Mouse (Mus musculus) kidney, embryonic 14.5 days (tissue): ENCODE data around the gene Dscaml1. TPM values are rescaled to one million over a fixed set of nuclear protein-coding genes. Genes with fewer than 3 reads are reported as not detected.
A peak's percentile ranks its signal among the peaks of the same experiment; 100 is the strongest.

Source experiments
- ATAC-seq: fragments of 200-750 bp; cut with Nextera tagmentation; 2 replicates; pipeline ENCODE4 v1.8.0; 2017; ENCODE audit warnings: moderate number of reproducible peaks, mild to moderate bottlenecking, moderate TSS enrichment, moderate library complexity; ENCODE audit not compliant: low FRiP score, low TSS enrichment
- H3K27ac ChIP-seq: fragments of 300-500 bp; sonication (generic); 2 replicates; pipeline ENCODE4 v1.5.1; 2014; ENCODE audit warnings: low read depth, mild to moderate bottlenecking, low read length, moderate library complexity, mixed read lengths
- H3K27me3 ChIP-seq: fragments of 300-500 bp; sonication (generic); 2 replicates; pipeline ENCODE4 v1.6.1; 2014; ENCODE audit warnings: mild to moderate bottlenecking, low read length; ENCODE audit not compliant: control insufficient read depth, insufficient read depth
- H3K36me3 ChIP-seq: fragments of 300-500 bp; sonication (generic); 2 replicates; pipeline ENCODE4 v1.6.1; 2014; ENCODE audit warnings: low read length, mixed read lengths; ENCODE audit not compliant: control insufficient read depth, insufficient read depth
- H3K4me1 ChIP-seq: fragments of 300-500 bp; sonication (generic); 2 replicates; pipeline ENCODE4 v1.6.1; 2014; ENCODE audit warnings: low read length, mixed read lengths; ENCODE audit not compliant: control insufficient read depth, insufficient read depth
- H3K4me2 ChIP-seq: fragments of 300-500 bp; sonication (generic); replicated peaks from 2 replicates; pipeline ENCODE4 v1.6.1; 2014; ENCODE audit warnings: low read depth, mild to moderate bottlenecking, low read length
- H3K4me3 ChIP-seq: fragments of 300-500 bp; sonication (generic); 2 replicates; pipeline ENCODE4 v1.5.1; 2014; ENCODE audit warnings: mild to moderate bottlenecking, low read length
- H3K9ac ChIP-seq: fragments of 300-500 bp; sonication (generic); 2 replicates; pipeline ENCODE4 v1.6.1; 2014; ENCODE audit warnings: low read depth, mild to moderate bottlenecking, low read length, moderate library complexity
- H3K9me3 ChIP-seq: fragments of 300-500 bp; sonication (generic); 2 replicates; pipeline ENCODE4 v1.6.1; 2016; ENCODE audit warnings: low read length; ENCODE audit not compliant: control insufficient read depth
- WGBS: fragments of 180-500 bp; shearing (Covaris S2); extraction: QIAGEN DNeasy Blood & Tissue Kit; methylation state at CpG from one replicate; pipeline ENCODE4 v1.1.7; 2014; 5-methylcytosine and 5-hydroxymethylcytosine counted together
- polyA plus RNA-seq: library from polyadenylated mRNA; unstranded; fragments of >200 nt; fragmentation: Nextera tagmentation; extraction: Ambion mirVana; gene quantifications from 2 replicates; pipeline ENCODE4 v1.2.1, GENCODE M21; 2014

Gene Dscaml1
- polyA plus RNA-seq, 1 experiment from 2014 or later, result 0.23 TPM

DNA sequence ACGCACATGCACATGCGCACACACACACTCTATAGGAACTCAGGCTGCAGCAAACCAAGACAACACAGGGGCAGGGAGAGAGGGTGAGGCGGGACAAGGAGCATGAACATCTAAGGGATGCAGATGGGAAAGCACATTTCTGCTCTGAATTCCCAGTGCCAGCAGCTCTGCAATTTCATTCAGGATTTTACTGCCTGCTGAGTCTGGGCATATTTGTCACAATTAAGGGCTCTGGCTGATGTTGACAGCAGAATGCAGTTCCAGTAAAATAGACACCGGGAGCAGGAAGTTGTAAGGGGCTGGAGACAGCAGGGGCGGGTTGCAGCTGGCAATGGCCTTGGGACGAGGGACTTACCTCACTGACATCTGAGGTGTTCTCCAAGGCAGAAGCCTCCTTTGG is 367.3 kb downstream of the Dscaml1 start:
- Histone ChIP-seq H3K9ac (no peak overlapping the region), H3K4me2 (no peak overlapping the region), H3K27me3 (no peaks in the 10 kb centered on the region), H3K36me3 (peaks cover 30% of the 10 kb centered on the region), H3K4me3 (no peak overlapping the region), H3K4me1 (peaks cover 4% of the 10 kb centered on the region; the same call in 1 of the 2 replicates), H3K9me3 (no peaks in the 10 kb centered on the region), H3K27ac (no peak overlapping the region)
- 85% methylated on average over 6 of the region's 6 CpGs for WGBS
- ATAC-seq, result no peak

DNA sequence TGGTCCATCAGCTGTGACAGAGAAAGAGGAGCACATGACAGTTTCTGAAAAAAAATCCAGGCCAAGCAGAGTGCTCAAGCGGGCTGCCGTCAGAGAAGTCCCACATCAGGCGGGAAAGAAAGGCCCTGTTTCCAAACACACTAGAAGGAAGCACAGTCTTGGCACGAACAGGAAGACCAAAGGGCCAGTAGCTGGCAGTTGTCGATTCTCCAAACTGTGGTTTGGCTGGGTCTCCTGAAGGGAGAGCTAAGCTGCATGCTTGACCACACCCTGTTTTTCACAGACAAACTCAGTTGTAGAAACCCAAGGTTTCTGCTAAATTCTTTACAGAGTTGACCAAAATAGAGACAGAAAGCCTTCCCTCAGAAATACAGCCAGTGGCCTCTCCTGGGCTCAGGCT is 369.3 kb downstream of the Dscaml1 start:
- Histone ChIP-seq H3K9me3 (no peaks in the 10 kb centered on the region), H3K4me2 (no peak overlapping the region), H3K9ac (no peak overlapping the region), H3K27me3 (no peaks in the 10 kb centered on the region), H3K36me3 (peaks cover 27% of the 10 kb centered on the region), H3K4me1 (peaks cover 13% of the 10 kb centered on the region; the same call in 1 of the 2 replicates), H3K4me3 (no peak overlapping the region), H3K27ac (no peak overlapping the region)
- 87% methylated on average over 5 of the region's 5 CpGs for WGBS
- ATAC-seq, result no peak

DNA sequence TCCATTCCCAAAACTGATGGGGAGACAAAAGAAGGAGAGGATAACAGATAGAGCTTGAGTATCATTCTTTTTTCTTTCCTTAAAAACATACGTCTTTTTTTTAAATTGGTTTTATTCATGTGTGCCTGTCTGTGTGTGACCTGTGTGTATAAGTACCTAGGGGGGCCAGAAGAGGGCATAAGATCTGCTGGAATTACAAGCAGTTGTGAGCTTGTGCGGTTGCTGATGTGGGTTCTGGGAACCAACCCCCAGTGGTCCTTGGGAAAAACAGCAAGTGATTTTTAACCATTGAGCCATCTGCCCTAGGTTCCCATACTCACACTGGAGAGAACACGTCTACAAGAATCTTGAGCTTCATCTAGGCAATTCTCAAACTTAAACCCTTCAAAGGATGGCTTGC is 370.8 kb downstream of the Dscaml1 start:
- no peak overlapping the region for H3K4me3 ChIP-seq
- no peak overlapping the region for H3K9ac ChIP-seq
- H3K4me1 ChIP-seq, result peaks cover 13% of the 10 kb centered on the region; the same call in 1 of the 2 replicates
- H3K9me3 ChIP-seq, result no peaks in the 10 kb centered on the region
- ATAC-seq, result no peak
- H3K27ac ChIP-seq, result no peak overlapping the region
- H3K4me2 ChIP-seq, result no peak overlapping the region
- H3K36me3 ChIP-seq, result peaks cover 24% of the 10 kb centered on the region
- WGBS, result 85% methylated on average over 3 of the region's 3 CpGs
- H3K27me3 ChIP-seq, result no peaks in the 10 kb centered on the region

- H3K36me3 ChIP-seq, result peaks cover 14% of the 10 kb centered on the region
- H3K4me2 ChIP-seq, result peak overlapping the region; percentile 21
- peaks cover 16% of the 10 kb centered on the region; the same call in 1 of the 2 replicates for H3K4me1 ChIP-seq
- H3K9ac ChIP-seq, result no peak overlapping the region
- H3K4me3 ChIP-seq, result no peak overlapping the region
- H3K27ac ChIP-seq, result no peak overlapping the region
- ATAC-seq, result peak; percentile 78
- no peaks in the 10 kb centered on the region for H3K9me3 ChIP-seq
- WGBS, result 10% methylated on average over 13 of the region's 13 CpGs
- H3K27me3 ChIP-seq, result no peaks in the 10 kb centered on the region
Measured at GRCm38 (mm10) chr9:45798467-45799164, 372.2 kb downstream of the Dscaml1 start.

DNA sequence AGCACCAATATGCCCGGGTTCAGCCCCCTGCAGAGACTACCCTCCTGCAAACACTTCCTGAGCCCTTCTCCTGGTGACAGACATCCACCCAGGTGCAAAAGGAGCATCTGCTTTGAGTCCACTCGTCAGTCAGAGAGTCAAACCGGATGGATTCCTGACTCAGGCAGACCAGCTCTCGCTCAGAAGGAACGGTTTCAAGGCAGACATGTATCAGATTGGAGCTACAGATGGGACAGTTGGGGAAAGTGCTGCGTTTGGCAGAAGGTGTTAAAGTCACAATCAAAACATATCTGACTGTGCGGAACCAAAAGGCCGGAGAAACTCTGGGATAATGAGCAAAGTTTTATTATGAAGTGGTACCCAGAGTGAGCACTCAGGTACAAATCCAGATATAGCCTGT is 373.0 kb downstream of the Dscaml1 start:
- no peaks in the 10 kb centered on the region for H3K9me3 ChIP-seq
- H3K4me1 ChIP-seq, result peaks cover 18% of the 10 kb centered on the region; the same call in 1 of the 2 replicates
- peaks cover 7% of the 10 kb centered on the region; the same call in 1 of the 2 replicates for H3K36me3 ChIP-seq
- no peak overlapping the region for H3K4me2 ChIP-seq
- H3K27me3 ChIP-seq, result no peaks in the 10 kb centered on the region
- 71% methylated on average over 8 of the region's 8 CpGs for WGBS
- no peak overlapping the region for H3K9ac ChIP-seq
- no peak overlapping the region for H3K27ac ChIP-seq
- H3K4me3 ChIP-seq, result no peak overlapping the region
- ATAC-seq, result no peak

Other genes starting within 250 kb of the Dscaml1 start
- gene BC049352, start 244.6 kb upstream of the Dscaml1 start, polyA plus RNA-seq, result not detected in 2 replicates
- gene Tmprss4, start 222.5 kb upstream of the Dscaml1 start, polyA plus RNA-seq, result 0.26 and 1.1 TPM in 2 replicates
- 0.31 and 0.97 TPM in 2 replicates for gene Il10ra, start 157.5 kb upstream of the Dscaml1 start, polyA plus RNA-seq
- gene Tmprss13, start 107.5 kb upstream of the Dscaml1 start, polyA plus RNA-seq, result 0.06 and 0.08 TPM in 2 replicates
- 139 and 156 TPM in 2 replicates for gene Fxyd6, start 56.4 kb upstream of the Dscaml1 start, polyA plus RNA-seq
- 137 and 153 TPM in 2 replicates for gene Fxyd2, start 27.0 kb upstream of the Dscaml1 start, polyA plus RNA-seq